Mouse (Mus musculus): ENCODE measurements around the gene Akr1c6. TPM values are rescaled to one million over a fixed set of nuclear protein-coding genes. Genes with fewer than 3 reads are reported as not detected.
"Not testable (repeated sequence)": the region's sequence is repeated elsewhere in the genome, so short reads cannot be mapped to it uniquely, and the experiment has no call there.

Akr1c6 gene
- not detected in 2 replicates for polyA plus RNA-seq (2015; fragmentation: Nextera tagmentation; extraction: Ambion mirVana)

GRCm38 (mm10) chr13:4434006-4434405, at the start of gene Akr1c6:
Gene Akr1c6, plus strand, starts transcription at chr13:4434306.
- no peaks in the 10 kb centered on the region for H3K36me3 ChIP-seq
- H3K9ac ChIP-seq: no peak within 1 kb of the TSS
- no peak within 1 kb of the TSS for H3K4me3 ChIP-seq
- no peak for ATAC-seq (ENCODE audit: low FRiP score)
- H3K4me1 ChIP-seq (replicated peaks): no peaks in the 10 kb centered on the region
- no peak within 1 kb of the TSS for H3K27ac ChIP-seq
- H3K9me3 ChIP-seq: no peaks in the 10 kb centered on the region
- no peak within 1 kb of the TSS for H3K4me2 ChIP-seq
- no peaks in the 10 kb centered on the region for H3K27me3 ChIP-seq

GRCm38 (mm10) chr13:4384918-4385317, 49.2 kb upstream of the Akr1c6 start:
- H3K4me2 ChIP-seq: no peak overlapping the region
- no peak for ATAC-seq (ENCODE audit: low FRiP score)
- no peaks in the 10 kb centered on the region for H3K4me1 ChIP-seq (replicated peaks)
- no peak overlapping the region for H3K9ac ChIP-seq
- no peak overlapping the region for H3K27ac ChIP-seq
- no peak overlapping the region for H3K4me3 ChIP-seq
- H3K36me3 ChIP-seq: no peaks in the 10 kb centered on the region
- WGBS: 77% methylated on average over 1 of the region's 1 CpGs
- H3K27me3 ChIP-seq: no peaks in the 10 kb centered on the region
- no peaks in the 10 kb centered on the region for H3K9me3 ChIP-seq

- no peak overlapping the region for H3K9ac ChIP-seq
- H3K4me1 ChIP-seq (replicated peaks): no peaks in the 10 kb centered on the region
- no peak for ATAC-seq (ENCODE audit: low FRiP score)
- H3K36me3 ChIP-seq: no peaks in the 10 kb centered on the region
- H3K4me3 ChIP-seq: no peak overlapping the region
- no peak overlapping the region for H3K4me2 ChIP-seq
- H3K27me3 ChIP-seq: no peaks in the 10 kb centered on the region
- H3K9me3 ChIP-seq: no peaks in the 10 kb centered on the region
- H3K27ac ChIP-seq: no peak overlapping the region
These were observed 48.6 kb upstream of the Akr1c6 start for GRCm38 (mm10) chr13:4385541-4385940.

- Histone ChIP-seq H3K36me3 (no peaks in the 10 kb centered on the region), H3K4me3 (no peak overlapping the region), H3K4me2 (no peak overlapping the region), H3K27ac (no peak overlapping the region), H3K9me3 (no peaks in the 10 kb centered on the region), H3K9ac (no peak overlapping the region), H3K4me1 (replicated peaks) (no peaks in the 10 kb centered on the region), H3K27me3 (no peaks in the 10 kb centered on the region)
- 75% methylated on average over 2 of the region's 2 CpGs for WGBS
- ATAC-seq (ENCODE audit: low FRiP score): no peak
These were observed 45.2 kb upstream of the Akr1c6 start for GRCm38 (mm10) chr13:4388762-4389446.

GRCm38 (mm10) chr13:4400360-4400759, 33.7 kb upstream of the Akr1c6 start:
- WGBS: 81% methylated on average over 1 of the region's 1 CpGs
- not testable (repeated sequence) for H3K4me1 ChIP-seq (replicated peaks); ATAC-seq (ENCODE audit: low FRiP score); H3K36me3 ChIP-seq; H3K4me2 ChIP-seq; H3K9me3 ChIP-seq; H3K27me3 ChIP-seq; H3K4me3 ChIP-seq; H3K27ac ChIP-seq; H3K9ac ChIP-seq

- Histone ChIP-seq H3K27me3 (no peaks in the 10 kb centered on the region), H3K4me3 (no peak overlapping the region), H3K36me3 (no peaks in the 10 kb centered on the region), H3K9me3 (no peaks in the 10 kb centered on the region), H3K4me2 (no peak overlapping the region), H3K27ac (no peak overlapping the region), H3K9ac (no peak overlapping the region), H3K4me1 (replicated peaks) (no peaks in the 10 kb centered on the region)
- ATAC-seq (ENCODE audit: low FRiP score): no peak
- WGBS: 94% methylated on average over 2 of the region's 2 CpGs
These were observed 33.3 kb upstream of the Akr1c6 start for GRCm38 (mm10) chr13:4400831-4401230.

GRCm38 (mm10) chr13:4402221-4402620, 31.9 kb upstream of the Akr1c6 start:
- no peaks in the 10 kb centered on the region for H3K9me3 ChIP-seq
- H3K9ac ChIP-seq: no peak overlapping the region
- no peak overlapping the region for H3K4me2 ChIP-seq
- no peak for ATAC-seq (ENCODE audit: low FRiP score)
- no peaks in the 10 kb centered on the region for H3K27me3 ChIP-seq
- no peaks in the 10 kb centered on the region for H3K36me3 ChIP-seq
- no peak overlapping the region for H3K27ac ChIP-seq
- no peaks in the 10 kb centered on the region for H3K4me1 ChIP-seq (replicated peaks)
- H3K4me3 ChIP-seq: no peak overlapping the region

- Histone ChIP-seq H3K4me1 (replicated peaks) (no peaks in the 10 kb centered on the region), H3K36me3 (no peaks in the 10 kb centered on the region), H3K27me3 (no peaks in the 10 kb centered on the region), H3K9ac (no peak overlapping the region), H3K4me2 (no peak overlapping the region), H3K9me3 (no peaks in the 10 kb centered on the region), H3K4me3 (no peak overlapping the region), H3K27ac (no peak overlapping the region)
- ATAC-seq (ENCODE audit: low FRiP score): no peak
These were observed 29.4 kb upstream of the Akr1c6 start for GRCm38 (mm10) chr13:4404726-4405125.

GRCm38 (mm10) chr13:4406771-4407170, 27.3 kb upstream of the Akr1c6 start:
- H3K27ac ChIP-seq: no peak overlapping the region
- 97% methylated on average over 1 of the region's 1 CpGs for WGBS
- no peak overlapping the region for H3K4me2 ChIP-seq
- ATAC-seq (ENCODE audit: low FRiP score): no peak
- no peak overlapping the region for H3K4me3 ChIP-seq
- H3K4me1 ChIP-seq (replicated peaks): no peaks in the 10 kb centered on the region
- H3K9me3 ChIP-seq: no peaks in the 10 kb centered on the region
- H3K27me3 ChIP-seq: no peaks in the 10 kb centered on the region
- no peaks in the 10 kb centered on the region for H3K36me3 ChIP-seq
- no peak overlapping the region for H3K9ac ChIP-seq

- Histone ChIP-seq H3K27ac (no peak overlapping the region), H3K4me1 (replicated peaks) (no peaks in the 10 kb centered on the region), H3K9ac (no peak overlapping the region), H3K4me3 (no peak overlapping the region), H3K4me2 (no peak overlapping the region), H3K27me3 (no peaks in the 10 kb centered on the region), H3K36me3 (no peaks in the 10 kb centered on the region), H3K9me3 (no peaks in the 10 kb centered on the region)
- no peak for ATAC-seq (ENCODE audit: low FRiP score)
- 84% methylated on average over 2 of the region's 2 CpGs for WGBS
These were observed 5.5 kb upstream of the Akr1c6 start for GRCm38 (mm10) chr13:4428558-4428957.

- Histone ChIP-seq H3K27ac (no peak overlapping the region), H3K9me3 (no peaks in the 10 kb centered on the region), H3K36me3 (no peaks in the 10 kb centered on the region), H3K4me1 (replicated peaks) (no peaks in the 10 kb centered on the region), H3K4me3 (no peak overlapping the region), H3K27me3 (no peaks in the 10 kb centered on the region), H3K9ac (no peak overlapping the region), H3K4me2 (no peak overlapping the region)
- ATAC-seq (ENCODE audit: low FRiP score): no peak
- 82% methylated on average over 2 of the region's 2 CpGs for WGBS
These were observed 5.1 kb upstream of the Akr1c6 start for GRCm38 (mm10) chr13:4429034-4429433.

- Histone ChIP-seq H3K4me3 (no peak overlapping the region), H3K36me3 (no peaks in the 10 kb centered on the region), H3K9me3 (no peaks in the 10 kb centered on the region), H3K27ac (no peak overlapping the region), H3K4me2 (no peak overlapping the region), H3K27me3 (no peaks in the 10 kb centered on the region), H3K9ac (no peak overlapping the region), H3K4me1 (replicated peaks) (no peaks in the 10 kb centered on the region)
- 93% methylated on average over 1 of the region's 1 CpGs for WGBS
- ATAC-seq (ENCODE audit: low FRiP score): no peak
These were observed 3.0 kb upstream of the Akr1c6 start for GRCm38 (mm10) chr13:4431129-4431528.

- Histone ChIP-seq H3K36me3 (no peaks in the 10 kb centered on the region), H3K4me2 (no peak overlapping the region), H3K9me3 (no peaks in the 10 kb centered on the region), H3K4me3 (no peak overlapping the region), H3K9ac (no peak overlapping the region), H3K27ac (no peak overlapping the region), H3K27me3 (no peaks in the 10 kb centered on the region), H3K4me1 (replicated peaks) (no peaks in the 10 kb centered on the region)
- WGBS: 97% methylated on average over 2 of the region's 2 CpGs
- ATAC-seq (ENCODE audit: low FRiP score): no peak
These were observed 31.5 kb downstream of the Akr1c6 start for GRCm38 (mm10) chr13:4465641-4466040.
